Mouse (Mus musculus): ENCODE measurements around the gene Magoh. TPM values are rescaled to one million over a fixed set of nuclear protein-coding genes. Genes with fewer than 3 reads are reported as not detected.

Gene Magoh
- polyA plus RNA-seq, 1 experiment from 2014 or later = 80.4 TPM

DNA sequence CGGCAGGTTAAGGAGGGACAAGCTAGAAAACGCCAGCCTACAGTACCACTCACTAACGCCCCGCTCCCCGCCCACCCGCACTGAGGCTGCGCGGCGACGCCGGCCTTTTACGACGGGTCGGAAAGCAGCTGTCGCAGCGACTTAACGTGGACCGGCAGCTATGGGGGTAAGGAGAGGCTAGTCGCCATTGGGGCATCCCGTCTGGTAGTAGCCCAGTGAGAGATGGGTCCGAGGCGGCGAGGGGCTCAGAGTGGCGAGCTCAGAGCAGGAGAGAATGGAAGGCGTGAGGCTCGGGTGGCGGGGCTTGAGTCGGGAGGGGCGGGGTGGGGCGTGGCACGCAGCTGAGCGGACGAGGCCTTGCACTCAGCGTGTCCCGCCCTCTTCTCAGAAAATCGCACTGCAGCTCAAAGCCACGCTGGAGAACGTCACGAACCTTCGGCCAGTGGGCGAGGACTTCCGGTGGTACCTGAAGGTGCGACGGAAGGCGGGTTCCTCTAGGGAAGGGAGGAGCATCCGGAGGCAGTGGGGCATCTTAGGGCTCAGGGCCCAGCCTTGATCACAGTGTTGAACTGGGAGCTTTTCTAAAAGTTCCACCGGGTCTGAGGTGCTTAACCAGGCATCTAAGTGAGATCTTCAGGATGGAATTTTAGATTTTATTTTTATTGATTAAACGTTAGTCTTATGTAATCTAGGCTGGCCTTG, 10.3 kb downstream of the Magoh start, which contains the start of gene 0610037L13Rik:
Gene 0610037L13Rik (plus strand): TSS at position 83 of the 702 bp plus-strand sequence.
- Histone ChIP-seq H3K36me3 (replicated peaks) (peaks cover 50% of the 10 kb centered on the region), H3K4me1 (replicated peaks) (peaks cover 30% of the 10 kb centered on the region), H3K9ac (peak within 1 kb of the TSS; percentile 63), H3K9me3 (replicated peaks) (no peaks in the 10 kb centered on the region), H3K4me2 (peak within 1 kb of the TSS; percentile 93), H3K4me3 (replicated peaks) (peak within 1 kb of the TSS; percentile 73), H3K27ac (replicated peaks) (peak within 1 kb of the TSS; percentile 80), H3K27me3 (no peaks in the 10 kb centered on the region)
- peak; percentile 92 for ATAC-seq (ENCODE audit: insufficient read depth)
- WGBS (ENCODE audit: insufficient replicate concordance) = under 1% methylated on average over 48 of the region's 48 CpGs

DNA sequence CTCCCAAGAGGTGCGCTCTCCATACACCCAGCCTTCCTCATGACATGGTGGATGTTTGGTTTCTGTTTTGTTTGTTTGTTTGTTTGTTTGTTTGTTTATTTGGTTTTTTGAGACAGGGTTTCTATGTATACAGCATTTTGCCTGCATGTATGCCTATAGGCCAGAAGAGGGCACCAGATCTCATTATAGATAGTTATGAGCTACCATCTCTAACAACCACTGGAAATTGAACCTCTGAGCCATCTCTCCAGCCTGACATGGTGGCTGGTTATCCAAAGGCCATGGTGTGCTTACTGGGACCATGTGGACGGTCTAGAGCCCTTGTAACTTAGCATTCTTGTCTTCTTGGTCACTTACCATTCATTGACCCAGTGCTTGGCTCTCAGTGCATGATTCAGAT, 13.1 kb downstream of the Magoh start:
- H3K36me3 ChIP-seq (replicated peaks) = peaks cover 49% of the 10 kb centered on the region
- no peaks in the 10 kb centered on the region for H3K27me3 ChIP-seq
- 63% methylated on average over 2 of the region's 2 CpGs for WGBS (ENCODE audit: insufficient replicate concordance)
- peaks cover 30% of the 10 kb centered on the region for H3K4me1 ChIP-seq (replicated peaks)
- no peak overlapping the region for H3K4me3 ChIP-seq (replicated peaks)
- no peak overlapping the region for H3K27ac ChIP-seq (replicated peaks)
- H3K9me3 ChIP-seq (replicated peaks) = no peaks in the 10 kb centered on the region
- H3K9ac ChIP-seq = no peak overlapping the region
- no peak overlapping the region for H3K4me2 ChIP-seq
- ATAC-seq (ENCODE audit: insufficient read depth) = no peak

DNA sequence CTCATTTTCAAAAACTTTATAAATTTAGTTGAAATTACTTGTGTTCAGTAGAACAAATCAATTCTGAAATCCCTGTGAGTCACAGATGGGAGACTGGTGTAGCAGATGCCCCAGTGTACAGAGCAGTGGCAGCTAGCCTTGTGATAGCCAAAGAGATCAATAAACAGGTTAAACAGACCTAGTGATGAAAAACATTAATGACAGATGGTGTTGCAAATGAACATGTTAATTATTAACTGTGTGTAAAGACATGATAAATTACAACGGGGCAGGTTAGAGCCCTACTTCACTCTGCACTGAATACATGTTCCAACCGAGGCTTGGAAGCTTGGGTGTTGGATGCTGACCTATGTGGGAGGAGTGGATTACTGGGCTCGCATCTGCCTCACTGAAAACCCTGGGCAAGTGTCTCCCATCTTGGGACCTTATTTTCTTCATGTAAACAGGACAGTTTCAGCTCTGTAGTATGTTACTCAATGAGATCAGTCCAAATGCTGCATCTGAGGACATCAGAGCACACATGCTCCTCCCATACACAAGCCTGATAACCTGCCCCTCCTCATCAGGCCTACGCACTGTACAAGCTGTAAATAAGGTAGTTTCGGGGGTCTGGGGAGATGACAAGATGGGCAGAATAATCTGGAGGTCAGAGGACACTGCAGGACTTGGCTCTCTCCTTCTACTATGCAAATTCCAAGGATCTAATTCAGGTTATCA, 19.8 kb downstream of the Magoh start:
- Histone ChIP-seq H3K4me2 (peak overlapping the region; percentile 33; the same call in 1 of the 2 replicates), H3K27me3 (no peaks in the 10 kb centered on the region), H3K36me3 (replicated peaks) (peaks cover 44% of the 10 kb centered on the region), H3K9ac (no peak overlapping the region), H3K9me3 (replicated peaks) (no peaks in the 10 kb centered on the region), H3K27ac (replicated peaks) (peak overlapping the region; percentile 70), H3K4me3 (replicated peaks) (no peak overlapping the region), H3K4me1 (replicated peaks) (peaks cover 11% of the 10 kb centered on the region)
- 56% methylated on average over 5 of the region's 5 CpGs for WGBS (ENCODE audit: insufficient replicate concordance)
- ATAC-seq (ENCODE audit: insufficient read depth) = peak; percentile 67

DNA sequence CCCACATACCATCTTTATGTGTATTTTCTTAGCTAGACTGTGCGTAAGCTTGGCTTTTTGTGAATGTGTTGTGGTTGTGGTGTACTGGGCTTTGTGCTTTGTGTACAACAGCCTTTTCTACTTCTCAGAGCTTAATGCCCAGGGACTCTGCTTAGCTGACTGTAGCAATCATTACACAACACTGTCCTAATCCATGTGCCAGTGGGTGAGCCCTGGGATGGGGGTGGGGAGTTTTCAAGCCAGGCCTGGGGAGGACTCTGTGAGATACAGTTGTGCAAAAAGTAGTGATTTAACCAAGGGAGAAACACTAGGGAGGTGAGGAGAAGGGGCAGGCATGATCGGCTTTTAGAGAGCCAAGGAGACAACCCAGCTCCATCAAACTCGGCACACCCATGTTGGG, 20.7 kb downstream of the Magoh start:
- Histone ChIP-seq H3K27ac (replicated peaks) (peak overlapping the region; percentile 70), H3K4me2 (0 out of 2 replicates have a peak overlapping the region, but pooled peaks have one; percentile 33), H3K9me3 (replicated peaks) (no peaks in the 10 kb centered on the region), H3K27me3 (no peaks in the 10 kb centered on the region), H3K4me1 (replicated peaks) (peaks cover 11% of the 10 kb centered on the region), H3K4me3 (replicated peaks) (no peak overlapping the region), H3K9ac (no peak overlapping the region), H3K36me3 (replicated peaks) (peaks cover 46% of the 10 kb centered on the region)
- ATAC-seq (ENCODE audit: insufficient read depth) = peak; percentile 56
- 58% methylated on average over 3 of the region's 3 CpGs for WGBS (ENCODE audit: insufficient replicate concordance)

DNA sequence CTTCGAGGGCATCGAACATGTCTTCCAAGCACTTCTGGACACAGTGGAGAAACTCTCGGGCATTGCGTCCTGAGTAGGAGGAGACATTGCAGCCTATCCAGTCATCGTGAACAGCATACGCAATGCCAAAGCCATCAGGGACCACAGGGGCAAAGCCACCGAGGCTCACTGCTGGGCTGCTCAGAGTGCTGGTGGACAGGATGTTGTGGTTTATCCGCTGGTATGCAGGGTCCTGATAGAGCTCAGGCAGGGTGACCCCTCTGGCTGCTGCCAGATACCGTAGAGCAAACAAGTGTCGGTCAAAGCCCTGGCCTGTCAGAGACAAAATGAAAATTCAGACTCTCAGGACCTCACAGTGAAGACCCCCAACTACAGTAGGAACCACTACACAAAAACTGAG, 24.7 kb downstream of the Magoh start:
- Histone ChIP-seq H3K4me1 (replicated peaks) (peaks cover 11% of the 10 kb centered on the region), H3K9ac (no peak overlapping the region), H3K4me3 (replicated peaks) (no peak overlapping the region), H3K4me2 (no peak overlapping the region), H3K36me3 (replicated peaks) (peaks cover 54% of the 10 kb centered on the region), H3K9me3 (replicated peaks) (no peaks in the 10 kb centered on the region), H3K27ac (replicated peaks) (no peak overlapping the region), H3K27me3 (no peaks in the 10 kb centered on the region)
- 35% methylated on average over 10 of the region's 10 CpGs for WGBS (ENCODE audit: insufficient replicate concordance)
- ATAC-seq (ENCODE audit: insufficient read depth) = no peak

DNA sequence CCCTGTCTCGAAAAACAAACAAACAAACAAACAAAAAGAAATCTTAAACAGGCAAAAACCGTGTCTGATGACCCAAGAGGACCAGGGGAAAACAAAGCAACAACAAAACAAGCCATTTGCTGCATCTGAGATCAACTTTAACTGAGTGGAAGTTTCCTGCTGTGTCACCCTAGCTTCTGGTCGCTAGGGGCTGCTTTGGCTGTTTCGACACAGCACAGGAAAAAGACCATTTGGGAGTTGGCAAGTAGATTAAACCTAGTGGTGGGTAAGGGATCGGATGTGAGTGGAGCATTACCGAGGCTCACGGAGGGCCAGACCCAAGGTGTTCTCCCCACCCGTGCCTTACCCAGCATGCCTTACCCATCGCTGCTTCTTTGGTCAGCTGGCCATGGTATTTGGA, 27.0 kb downstream of the Magoh start:
- Histone ChIP-seq H3K9ac (no peak overlapping the region), H3K4me1 (replicated peaks) (peaks cover 3% of the 10 kb centered on the region), H3K9me3 (replicated peaks) (no peaks in the 10 kb centered on the region), H3K27me3 (no peaks in the 10 kb centered on the region), H3K4me2 (no peak overlapping the region), H3K4me3 (replicated peaks) (no peak overlapping the region), H3K27ac (replicated peaks) (no peak overlapping the region), H3K36me3 (replicated peaks) (peaks cover 75% of the 10 kb centered on the region)
- ATAC-seq (ENCODE audit: insufficient read depth) = no peak
- WGBS (ENCODE audit: insufficient replicate concordance) = 69% methylated on average over 9 of the region's 9 CpGs

DNA sequence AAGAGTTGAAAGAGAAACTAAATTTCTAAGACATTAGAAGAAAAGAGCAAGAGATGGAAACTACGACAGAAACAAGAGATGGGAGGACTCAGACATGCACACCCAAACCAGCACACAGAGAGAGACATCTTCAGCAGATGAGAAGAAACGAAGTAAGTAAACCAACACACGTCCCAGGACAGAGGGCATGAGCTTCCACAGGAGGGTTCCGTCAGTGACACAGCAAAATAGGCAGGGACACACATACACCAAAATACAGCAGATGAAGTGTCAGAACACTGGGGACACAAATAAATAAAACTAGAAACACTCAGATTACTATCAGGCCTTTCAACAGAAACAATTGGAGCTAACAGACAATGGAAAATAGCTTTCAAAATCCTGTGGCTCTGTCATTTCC, 30.5 kb downstream of the Magoh start:
- H3K9ac ChIP-seq = no peak overlapping the region
- H3K4me1 ChIP-seq (replicated peaks) = no peaks in the 10 kb centered on the region
- 83% methylated on average over 4 of the region's 4 CpGs for WGBS (ENCODE audit: insufficient replicate concordance)
- H3K4me3 ChIP-seq (replicated peaks) = no peak overlapping the region
- peaks cover 78% of the 10 kb centered on the region for H3K36me3 ChIP-seq (replicated peaks)
- H3K4me2 ChIP-seq = no peak overlapping the region
- H3K9me3 ChIP-seq (replicated peaks) = no peaks in the 10 kb centered on the region
- no peak overlapping the region for H3K27ac ChIP-seq (replicated peaks)
- ATAC-seq (ENCODE audit: insufficient read depth) = no peak
- no peaks in the 10 kb centered on the region for H3K27me3 ChIP-seq

DNA sequence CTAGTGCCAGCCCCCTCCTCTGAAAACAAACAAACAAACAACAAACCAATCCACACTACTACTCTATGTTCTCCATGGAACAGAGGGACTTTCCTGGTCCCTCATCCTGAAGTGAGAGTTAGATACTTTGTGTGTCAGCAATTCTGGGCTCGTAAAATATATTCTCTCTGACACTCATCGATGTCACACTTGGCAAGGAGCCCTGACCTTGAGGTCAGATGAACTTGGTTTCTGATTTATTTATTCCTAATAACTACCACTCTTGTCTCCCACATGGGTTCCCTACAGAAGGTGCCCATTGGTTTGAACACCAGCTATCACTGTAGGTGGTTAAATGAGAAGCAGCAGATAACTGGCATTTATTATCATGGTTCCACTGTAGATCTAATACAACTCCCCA, 40.8 kb downstream of the Magoh start:
- no peak overlapping the region for H3K9ac ChIP-seq
- peaks cover 40% of the 10 kb centered on the region for H3K4me1 ChIP-seq (replicated peaks)
- WGBS (ENCODE audit: insufficient replicate concordance) = 78% methylated on average over 2 of the region's 2 CpGs
- H3K9me3 ChIP-seq (replicated peaks) = no peaks in the 10 kb centered on the region
- H3K27me3 ChIP-seq = no peaks in the 10 kb centered on the region
- no peak overlapping the region for H3K4me3 ChIP-seq (replicated peaks)
- 0 out of 2 replicates have a peak, but pooled peaks cover 4% of the 10 kb centered on the region for H3K36me3 ChIP-seq (replicated peaks)
- no peak for ATAC-seq (ENCODE audit: insufficient read depth)
- no peak overlapping the region for H3K27ac ChIP-seq (replicated peaks)
- H3K4me2 ChIP-seq = no peak overlapping the region

DNA sequence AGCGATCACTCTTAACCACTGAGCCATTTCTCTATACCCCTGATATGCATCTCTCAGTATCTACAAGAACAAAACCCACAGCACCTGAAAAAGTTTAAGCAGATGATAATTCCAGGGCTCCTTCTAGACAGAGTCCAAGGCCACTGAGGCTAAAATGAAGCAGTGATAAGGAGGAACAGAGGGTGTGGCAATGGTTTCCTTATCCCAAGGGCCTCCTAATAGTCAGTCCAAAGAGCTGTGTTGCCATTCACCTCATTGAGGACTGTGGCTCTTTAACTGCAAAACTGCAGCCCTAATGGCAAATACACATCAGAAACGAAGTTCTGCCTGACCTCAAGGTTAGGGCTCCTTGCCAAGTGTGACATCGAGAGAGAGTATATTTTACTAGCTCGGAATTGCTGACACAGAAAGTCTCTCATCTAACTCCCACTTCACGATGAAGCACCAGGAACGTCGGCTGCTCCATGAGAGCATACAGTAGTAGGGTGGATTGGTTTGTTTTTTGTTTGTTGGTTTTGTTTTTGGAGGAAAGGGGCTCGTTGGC, 41.7 kb downstream of the Magoh start:
- Histone ChIP-seq H3K9me3 (replicated peaks) (no peaks in the 10 kb centered on the region), H3K4me1 (replicated peaks) (peaks cover 40% of the 10 kb centered on the region), H3K9ac (no peak overlapping the region), H3K27me3 (no peaks in the 10 kb centered on the region), H3K4me3 (replicated peaks) (peak overlapping the region; percentile 76; the same call in 1 of the 2 replicates), H3K4me2 (peak overlapping the region; percentile 85), H3K36me3 (replicated peaks) (0 out of 2 replicates have a peak, but pooled peaks cover 4% of the 10 kb centered on the region), H3K27ac (replicated peaks) (peak overlapping the region; percentile 81; the same call in 1 of the 2 replicates)
- 53% methylated on average over 8 of the region's 8 CpGs for WGBS (ENCODE audit: insufficient replicate concordance)
- ATAC-seq (ENCODE audit: insufficient read depth) = no peak

DNA sequence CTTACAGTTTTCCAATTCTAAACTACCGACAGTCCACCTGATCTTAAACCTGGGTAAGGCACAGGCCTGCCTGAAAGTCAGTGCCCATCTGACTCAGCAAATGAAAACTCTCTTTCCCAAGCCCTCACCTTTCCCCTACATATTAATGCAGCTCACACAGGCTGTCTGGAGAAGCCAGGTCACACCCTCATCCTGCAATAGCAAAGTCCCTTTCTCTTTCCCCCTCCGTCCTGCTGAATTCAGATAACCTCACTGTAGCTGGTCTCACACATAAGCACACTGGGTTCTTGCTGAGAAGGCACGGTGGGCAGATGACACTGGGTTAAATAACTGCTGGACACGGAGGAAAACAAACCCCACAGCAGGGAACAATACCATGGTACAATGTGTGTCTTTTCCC, 42.4 kb downstream of the Magoh start:
- Histone ChIP-seq H3K4me3 (replicated peaks) (peak overlapping the region; percentile 76), H3K9ac (peak overlapping the region; percentile 2; the same call in 1 of the 2 replicates), H3K27me3 (no peaks in the 10 kb centered on the region), H3K9me3 (replicated peaks) (no peaks in the 10 kb centered on the region), H3K36me3 (replicated peaks) (0 out of 2 replicates have a peak, but pooled peaks cover 4% of the 10 kb centered on the region), H3K4me1 (replicated peaks) (peaks cover 40% of the 10 kb centered on the region), H3K27ac (replicated peaks) (peak overlapping the region; percentile 81), H3K4me2 (peak overlapping the region; percentile 85)
- 23% methylated on average over 4 of the region's 4 CpGs for WGBS (ENCODE audit: insufficient replicate concordance)
- peak; percentile 26; the same call in 1 of the 2 replicates for ATAC-seq (ENCODE audit: insufficient read depth)

Data from liver, embryonic 15.5 days (tissue).